Mouse (Mus musculus) heart, embryonic 13.5 days (tissue): ENCODE measurements at regions not wholly inside any gene's neighbourhood (a gene's known extent, or its start where the extent isn't known, plus 50 kb on each side); places are given as distances from the start of the nearest gene placed in this dataset.
"Not testable (repeated sequence)": the region's sequence is repeated elsewhere in the genome, so short reads cannot be mapped to it uniquely, and the experiment has no call there.

Experiments used
- ATAC-seq: fragments of 200-750 bp; cut with Nextera tagmentation; 2 replicates; pipeline ENCODE4 v1.8.0; 2017; ENCODE audit warnings: moderate TSS enrichment; ENCODE audit not compliant: insufficient number of reproducible peaks, low FRiP score, low TSS enrichment; ENCODE audit errors: extremely low read depth
- H3K27ac ChIP-seq: fragments of 300-500 bp; sonication (generic); replicated peaks from 2 replicates; pipeline ENCODE4 v1.5.1; 2015; ENCODE audit warnings: moderate library complexity, mild to moderate bottlenecking, inconsistent platforms
- H3K27me3 ChIP-seq: fragments of 300-500 bp; sonication (generic); replicated peaks from 2 replicates; pipeline ENCODE4 v1.6.1; 2015; ENCODE audit warnings: mild to moderate bottlenecking, inconsistent platforms
- H3K36me3 ChIP-seq: fragments of 300-500 bp; sonication (generic); 2 replicates; pipeline ENCODE4 v1.6.1; 2015; ENCODE audit warnings: mild to moderate bottlenecking, inconsistent platforms
- H3K4me1 ChIP-seq: fragments of 300-500 bp; sonication (generic); 2 replicates; pipeline ENCODE4 v1.6.1; 2015; ENCODE audit warnings: inconsistent platforms
- H3K4me2 ChIP-seq: fragments of 300-500 bp; sonication (generic); 2 replicates; pipeline ENCODE4 v1.6.1; 2015; ENCODE audit warnings: inconsistent platforms, mild to moderate bottlenecking, moderate library complexity
- H3K4me3 ChIP-seq: fragments of 300-500 bp; sonication (generic); 2 replicates; pipeline ENCODE4 v1.5.1; 2015; ENCODE audit warnings: moderate library complexity, mild to moderate bottlenecking, inconsistent platforms
- H3K9ac ChIP-seq: fragments of 300-500 bp; sonication (generic); 2 replicates; pipeline ENCODE4 v1.6.1; 2015; ENCODE audit warnings: inconsistent platforms, mild to moderate bottlenecking, moderate library complexity
- H3K9me3 ChIP-seq: fragments of 300-500 bp; sonication (generic); 2 replicates; pipeline ENCODE4 v1.6.1; 2016; ENCODE audit warnings: inconsistent platforms
- WGBS: fragments of 180-500 bp; shearing (Covaris S2); methylation state at CpG from one replicate; pipeline ENCODE4 v1.1.7; 2015; ENCODE audit warnings: mixed read lengths; 5-methylcytosine and 5-hydroxymethylcytosine counted together

GRCm38 (mm10) chr3:120375688-120376289, 591.5 kb upstream of the Ptbp2 start:
- H3K4me2 ChIP-seq, result no peak overlapping the region
- no peaks in the 10 kb centered on the region for H3K27me3 ChIP-seq
- no peaks in the 10 kb centered on the region for H3K9me3 ChIP-seq
- H3K4me3 ChIP-seq, result no peak overlapping the region
- H3K27ac ChIP-seq, result no peak overlapping the region
- ATAC-seq, result no peak
- WGBS, result 37% methylated on average over 6 of the region's 6 CpGs
- peaks cover 8% of the 10 kb centered on the region for H3K4me1 ChIP-seq
- H3K9ac ChIP-seq, result no peak overlapping the region
- H3K36me3 ChIP-seq, result no peaks in the 10 kb centered on the region

- WGBS, result 78% methylated on average over 4 of the region's 4 CpGs
- Histone ChIP-seq H3K4me1 (no peaks in the 10 kb centered on the region), H3K4me3 (no peak overlapping the region), H3K9me3 (no peaks in the 10 kb centered on the region), H3K27me3 (no peaks in the 10 kb centered on the region), H3K36me3 (no peaks in the 10 kb centered on the region), H3K9ac (no peak overlapping the region), H3K4me2 (no peak overlapping the region), H3K27ac (no peak overlapping the region)
- no peak for ATAC-seq
These were observed 558.6 kb upstream of the Ptbp2 start for GRCm38 (mm10) chr3:120342747-120343377.

DNA sequence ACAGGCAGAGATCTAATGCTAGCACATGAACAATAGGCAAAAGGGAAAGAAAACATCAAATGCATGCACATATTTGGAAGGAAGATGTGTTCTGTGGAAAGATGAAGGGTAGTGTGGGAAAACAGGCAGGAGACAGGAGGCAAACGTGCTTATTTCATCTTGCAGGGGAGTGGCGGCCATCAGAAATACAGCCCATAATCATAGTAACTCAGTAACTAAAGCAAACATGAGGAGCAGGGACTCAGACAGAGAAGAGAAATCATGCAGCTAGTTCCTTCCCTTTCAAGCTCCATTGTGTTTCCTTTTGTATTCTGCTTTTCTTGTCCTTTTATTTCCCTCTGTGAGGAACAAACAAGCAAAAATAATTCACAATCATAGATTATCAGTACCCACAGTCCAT, 557.6 kb upstream of the Ptbp2 start:
- Histone ChIP-seq H3K36me3 (no peaks in the 10 kb centered on the region), H3K27ac (no peak overlapping the region), H3K9ac (no peak overlapping the region), H3K4me3 (no peak overlapping the region), H3K27me3 (no peaks in the 10 kb centered on the region), H3K4me1 (no peaks in the 10 kb centered on the region), H3K4me2 (no peak overlapping the region), H3K9me3 (no peaks in the 10 kb centered on the region)
- no peak for ATAC-seq
- 60% methylated on average over 2 of the region's 2 CpGs for WGBS

GRCm38 (mm10) chr3:120335843-120336585, 551.7 kb upstream of the Ptbp2 start:
- Histone ChIP-seq H3K27me3 (no peaks in the 10 kb centered on the region), H3K36me3 (no peaks in the 10 kb centered on the region), H3K9me3 (no peaks in the 10 kb centered on the region), H3K27ac (no peak overlapping the region), H3K4me3 (no peak overlapping the region), H3K4me2 (no peak overlapping the region), H3K9ac (no peak overlapping the region), H3K4me1 (no peaks in the 10 kb centered on the region)
- ATAC-seq, result no peak
- WGBS, result 69% methylated on average over 7 of the region's 7 CpGs

GRCm38 (mm10) chr3:120307042-120307441, 522.8 kb upstream of the Ptbp2 start:
- not testable (repeated sequence) for H3K27me3 ChIP-seq, H3K27ac ChIP-seq, H3K36me3 ChIP-seq, H3K4me2 ChIP-seq, H3K9me3 ChIP-seq, H3K4me1 ChIP-seq, ATAC-seq, H3K4me3 ChIP-seq, H3K9ac ChIP-seq
- WGBS, result 68% methylated on average over 3 of the region's 3 CpGs

DNA sequence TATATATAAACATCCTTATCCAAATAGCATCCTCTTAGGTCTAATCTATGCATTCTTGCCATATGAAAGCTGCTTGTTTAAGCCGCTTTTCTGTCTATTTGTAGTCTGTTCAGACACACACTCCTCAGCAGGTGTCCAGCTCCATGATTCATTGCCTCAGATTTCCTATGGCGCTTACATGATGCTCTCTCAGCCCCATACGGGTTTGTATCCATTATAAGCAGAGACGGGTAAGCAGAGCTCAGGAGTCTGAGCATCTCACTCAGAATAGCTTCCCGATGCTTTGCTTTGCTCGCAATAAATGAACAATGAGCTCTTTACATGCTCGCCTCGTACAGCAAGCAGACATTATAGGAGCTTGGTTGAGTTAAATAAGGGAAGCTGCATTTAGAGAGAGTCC, 521.3 kb upstream of the Ptbp2 start:
- no peak overlapping the region for H3K4me2 ChIP-seq
- no peak overlapping the region for H3K9ac ChIP-seq
- no peak overlapping the region for H3K4me3 ChIP-seq
- no peaks in the 10 kb centered on the region for H3K36me3 ChIP-seq
- no peaks in the 10 kb centered on the region for H3K27me3 ChIP-seq
- no peaks in the 10 kb centered on the region for H3K4me1 ChIP-seq
- 81% methylated on average over 8 of the region's 8 CpGs for whole genome bisulfite sequencing
- ATAC-seq, result no peak
- no peaks in the 10 kb centered on the region for H3K9me3 ChIP-seq
- H3K27ac ChIP-seq, result no peak overlapping the region
